Mouse (Mus musculus) lung, postnatal 0 days (tissue): Measurements from ENCODE around the gene Vsig4.

ENCODE experiments used
- CTCF ChIP-seq: IDR thresholded peaks from 2 replicates; pipeline ENCODE4 v1.5.1; 2016; ENCODE audit warnings: antibody characterized with exemption, mild to moderate bottlenecking
- EP300 ChIP-seq: IDR thresholded peaks from 2 replicates; pipeline ENCODE4 v1.6.1; 2016; ENCODE audit warnings: antibody characterized with exemption, mild to moderate bottlenecking, control low read depth

DNA sequence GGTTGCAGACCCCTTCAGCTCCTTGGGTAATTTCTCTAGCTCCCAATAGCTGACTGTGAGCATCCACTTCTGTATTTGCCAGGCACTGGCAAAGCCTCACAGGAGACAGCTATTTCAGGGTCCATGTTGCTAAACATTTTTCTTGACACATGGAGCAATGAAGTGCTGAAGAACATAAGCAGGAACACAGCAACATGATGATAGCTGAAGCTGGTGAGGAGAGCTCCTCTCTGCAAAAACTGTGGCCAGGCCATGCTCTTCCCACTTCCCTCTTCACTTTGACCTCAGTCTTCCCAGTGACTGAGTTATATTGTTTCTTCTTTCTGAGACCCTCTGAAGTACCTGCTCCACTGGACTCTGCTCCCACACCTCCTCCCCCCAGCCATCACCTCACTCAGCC lies 67.8 kb downstream of the Vsig4 start:
- no peak for TF ChIP-seq CTCF
- TF ChIP-seq EP300: no peak
